Mouse (Mus musculus) frontal cortex, adult 2 months (tissue): Measurements from ENCODE around the gene Shbg. TPM values are rescaled to one million over a fixed set of nuclear protein-coding genes. Genes with fewer than 3 reads are reported as not detected.

Source experiments
- DNase-seq, 2 experiments: peaks; one replicate each; pipeline ENCODE4 v3.0.0; 2022; ENCODE audit warnings: low spot score in 1 of 2; ENCODE audit errors: extremely low spot score in 1 of 2
- polyA plus RNA-seq: library from polyadenylated mRNA; depleted of rRNA; stranded (reverse); fragments of >200 nt; gene quantifications from 2 replicates; pipeline ENCODE4 v1.2.3, GENCODE M21; 2012; rRNA removed

Gene Shbg
- polyA plus RNA-seq, 1 experiment = 0.16 TPM

DNA sequence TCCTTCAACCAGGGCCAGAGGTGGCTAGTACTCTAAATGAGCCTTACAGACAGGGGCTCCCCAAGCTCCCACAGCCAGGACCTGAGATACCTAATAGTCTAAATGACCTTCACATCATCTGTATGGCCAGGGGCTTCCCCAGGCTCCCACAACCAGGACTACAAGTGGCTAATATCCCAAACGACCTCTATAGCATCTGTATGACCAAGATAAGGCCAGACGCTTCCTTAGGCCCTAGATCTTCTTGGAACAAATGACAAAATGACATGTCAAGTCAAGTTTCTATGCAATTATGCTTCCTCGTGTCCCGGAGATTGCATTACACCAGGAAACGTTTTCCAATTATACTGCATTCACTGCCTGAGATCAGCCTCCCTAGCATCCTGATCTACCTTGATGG, 41.4 kb downstream of the Shbg start:
- DNase-seq = no peak

DNA sequence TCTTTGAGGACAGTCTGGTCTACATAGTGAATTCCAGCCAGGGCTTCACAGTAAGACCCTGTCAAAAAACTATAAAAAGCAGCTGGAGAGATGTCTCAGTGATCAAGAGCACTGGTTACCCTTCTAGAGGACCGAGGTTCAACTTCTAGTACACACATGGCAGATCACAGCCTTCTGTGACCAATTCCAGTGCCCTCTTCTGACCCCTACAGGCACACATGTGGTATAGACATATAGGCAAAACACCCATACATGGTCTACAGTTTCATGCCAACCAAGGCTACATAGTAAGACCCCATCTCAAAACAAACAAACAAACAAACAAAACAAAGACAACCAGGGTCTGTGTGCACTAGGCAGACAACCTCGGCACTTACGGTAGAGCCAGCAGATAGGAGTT, 42.5 kb downstream of the Shbg start:
- no peak for DNase-seq

DNA sequence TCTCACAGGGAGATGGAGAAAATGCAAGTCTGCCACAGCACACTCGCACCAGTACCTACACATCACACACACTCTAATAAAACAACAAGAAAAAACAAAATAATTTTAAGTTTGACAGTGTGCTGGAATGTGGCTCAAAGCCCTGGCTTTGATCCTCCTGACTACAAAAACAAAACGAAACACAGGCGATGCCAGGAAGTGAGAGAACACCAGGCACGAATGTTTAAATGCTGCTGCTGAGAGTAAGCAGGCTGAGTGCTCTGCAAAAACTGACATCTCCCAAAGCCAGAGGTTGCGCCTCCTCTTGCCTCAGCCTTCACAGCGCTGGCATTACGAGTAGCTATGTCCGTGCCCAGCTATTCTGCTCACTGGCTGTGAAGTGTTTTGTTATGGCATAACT, 52.6 kb downstream of the Shbg start:
- DNase-seq = no peak

Other genes with a start within 250 kb of the Shbg start
- gene Chd3, start 248.5 kb downstream of the Shbg start, polyA plus RNA-seq = 374 and 399 TPM in 2 replicates
- gene Naa38, start 222.4 kb downstream of the Shbg start, polyA plus RNA-seq = 179 and 182 TPM in 2 replicates
- 34.2 and 35.7 TPM in 2 replicates for gene Cyb5d1, start 222.3 kb downstream of the Shbg start, polyA plus RNA-seq
- gene Tmem88, start 219.7 kb downstream of the Shbg start, polyA plus RNA-seq = 4.1 and 4.6 TPM in 2 replicates
- gene Kdm6b, start 204.2 kb downstream of the Shbg start, polyA plus RNA-seq = 12.3 and 12.7 TPM in 2 replicates
- gene Dnah2, start 68.8 kb downstream of the Shbg start, polyA plus RNA-seq = 2.7 and 4.6 TPM in 2 replicates
- gene Efnb3, start 57.7 kb downstream of the Shbg start, polyA plus RNA-seq = 78.4 and 80.4 TPM in 2 replicates
- 12.2 and 12.9 TPM in 2 replicates for gene Wrap53, start 37.6 kb downstream of the Shbg start, polyA plus RNA-seq
- gene Trp53, start 37.5 kb downstream of the Shbg start, polyA plus RNA-seq = 36.7 and 38.4 TPM in 2 replicates
- gene Atp1b2, start 12.0 kb downstream of the Shbg start, polyA plus RNA-seq = 324 and 357 TPM in 2 replicates
- gene Sat2, start 4.1 kb upstream of the Shbg start, polyA plus RNA-seq = 20.3 and 26.3 TPM in 2 replicates
- 136 and 154 TPM in 2 replicates for gene Fxr2, start 15.1 kb upstream of the Shbg start, polyA plus RNA-seq
- gene Sox15, start 37.4 kb upstream of the Shbg start, polyA plus RNA-seq = 0.34 TPM in 1 of 2 replicates, not detected in the other
- 104 and 113 TPM in 2 replicates for gene Mpdu1, start 44.7 kb upstream of the Shbg start, polyA plus RNA-seq
- 13.7 TPM in 2 replicates for gene Cd68, start 48.2 kb upstream of the Shbg start, polyA plus RNA-seq
- 365 and 370 TPM in 2 replicates for gene Eif4a1, start 54.5 kb upstream of the Shbg start, polyA plus RNA-seq
- gene Senp3, start 64.2 kb upstream of the Shbg start, polyA plus RNA-seq = 138 and 154 TPM in 2 replicates
- 5.3 and 5.4 TPM in 2 replicates for gene Tnfsf13, start 67.9 kb upstream of the Shbg start, polyA plus RNA-seq
- 17.1 and 20.6 TPM in 2 replicates for gene Tnfsf12, start 77.9 kb upstream of the Shbg start, polyA plus RNA-seq
- gene Tnfsfm13, start 78.2 kb upstream of the Shbg start, polyA plus RNA-seq = 2.9 and 4.9 TPM in 2 replicates
- gene Polr2a, start 140.7 kb upstream of the Shbg start, polyA plus RNA-seq = 30.9 and 32.6 TPM in 2 replicates
- not detected in 2 replicates for gene Slc35g3, start 144.1 kb upstream of the Shbg start, polyA plus RNA-seq
- gene Zbtb4, start 148.0 kb upstream of the Shbg start, polyA plus RNA-seq = 45.7 and 51.4 TPM in 2 replicates
- 1.4 and 1.9 TPM in 2 replicates for gene Chrnb1, start 178.0 kb upstream of the Shbg start, polyA plus RNA-seq
- gene Fgf11, start 184.0 kb upstream of the Shbg start, polyA plus RNA-seq = 18.4 and 22.0 TPM in 2 replicates
- gene Tmem102, start 187.7 kb upstream of the Shbg start, polyA plus RNA-seq = 0.48 and 0.62 TPM in 2 replicates
- gene Gm39566, start 197.4 kb upstream of the Shbg start, polyA plus RNA-seq = not detected in 2 replicates
- gene Spem2, start 200.6 kb upstream of the Shbg start, polyA plus RNA-seq = not detected in 2 replicates
- 0.42 and 0.58 TPM in 2 replicates for gene Spem1, start 204.3 kb upstream of the Shbg start, polyA plus RNA-seq
- gene Nlgn2, start 219.9 kb upstream of the Shbg start, polyA plus RNA-seq = 116 and 125 TPM in 2 replicates
- gene Tmem256, start 220.6 kb upstream of the Shbg start, polyA plus RNA-seq = 183 and 212 TPM in 2 replicates
- 33.6 and 37.6 TPM in 2 replicates for gene Plscr3, start 228.5 kb upstream of the Shbg start, polyA plus RNA-seq
- gene Tnk1, start 240.8 kb upstream of the Shbg start, polyA plus RNA-seq = 0.14 and 0.17 TPM in 2 replicates